Mouse (Mus musculus): ENCODE data around the gene Gm5129. TPM values are rescaled to one million over a fixed set of nuclear protein-coding genes. Genes with fewer than 3 reads are reported as not detected.
"Not testable (repeated sequence)": the region's sequence is repeated elsewhere in the genome, so short reads cannot be mapped to it uniquely, and the experiment has no call there.

The Gm5129 gene
- not detected in 2 replicates for polyA plus RNA-seq (2015; fragmentation: Nextera tagmentation; extraction: Ambion mirVana)

DNA sequence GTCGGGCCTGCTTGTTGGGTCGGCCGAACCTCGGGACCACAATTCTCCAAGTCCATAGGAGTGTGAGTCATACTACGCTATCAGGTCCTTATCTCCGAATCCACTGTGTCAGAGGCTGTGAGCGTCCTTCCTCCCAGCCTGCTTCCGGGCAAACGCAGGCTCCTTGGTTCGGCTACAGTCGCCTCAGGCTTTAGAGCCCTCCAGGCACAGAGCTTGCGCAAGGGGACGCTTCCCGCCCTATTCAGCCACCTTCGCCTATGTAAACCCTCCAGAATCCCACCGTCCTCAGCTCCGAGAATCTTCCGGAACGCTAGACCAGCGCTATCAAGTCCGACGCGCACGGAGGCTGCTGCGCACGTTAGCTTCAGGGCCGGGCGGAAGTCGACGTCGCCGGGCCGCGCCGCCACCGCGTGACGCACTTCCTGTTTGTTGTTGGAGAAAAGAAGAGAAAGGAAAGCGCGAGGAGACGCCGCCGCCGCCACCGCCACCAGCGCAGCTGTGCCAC is at the start of gene Gm5129, which contains the start of gene Dnajb6:
TSS of gene Gm5129 (minus strand) at position 380 of the 505 bp plus-strand sequence.
TSS of gene Dnajb6 (plus strand) at position 132 of the 505 bp plus-strand sequence.
- peak within 1 kb of the TSS; percentile 81 for H3K4me2 ChIP-seq (ENCODE audit: low read depth, low read length)

DNA sequence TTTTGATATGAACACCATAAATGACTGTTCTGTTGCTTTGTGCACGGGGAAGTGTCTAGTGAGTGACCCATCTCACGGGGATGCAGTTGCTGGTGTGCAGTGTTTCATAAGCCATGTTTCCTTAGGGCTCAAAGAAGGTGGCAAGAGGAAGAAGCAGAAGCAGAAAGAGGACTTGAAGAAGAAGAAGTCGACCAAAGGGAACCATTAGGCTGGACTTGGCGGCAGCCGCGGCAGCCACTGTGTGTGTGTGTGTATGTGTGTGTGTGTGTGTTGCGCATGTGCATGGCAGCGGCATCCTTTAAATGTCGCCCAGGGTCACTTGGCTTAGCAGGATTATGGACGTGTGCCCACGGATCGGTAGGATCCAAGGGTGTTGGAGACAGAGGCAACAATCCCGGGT is 49.2 kb upstream of the Gm5129 start:
- not testable (repeated sequence) for H3K9me3 ChIP-seq (replicated peaks; ENCODE audit: control insufficient read depth, low read length); H3K4me1 ChIP-seq (ENCODE audit: control insufficient read depth, insufficient read depth, low read length); H3K4me2 ChIP-seq (ENCODE audit: low read depth, low read length); H3K27me3 ChIP-seq (ENCODE audit: control insufficient read depth, insufficient read depth, low read length); H3K36me3 ChIP-seq (ENCODE audit: control insufficient read depth, insufficient read depth, low read length); H3K9ac ChIP-seq (ENCODE audit: low read length); ATAC-seq (ENCODE audit: insufficient read depth, low FRiP score); H3K27ac ChIP-seq (ENCODE audit: low read length); H3K4me3 ChIP-seq (replicated peaks; ENCODE audit: low read length)
- WGBS: 83% methylated on average over 9 of the region's 13 CpGs

More for the DNA sequence above, at the start of gene Gm5129, which contains the start of gene Dnajb6:
- ATAC-seq (ENCODE audit: insufficient read depth, low FRiP score): peak; percentile 94
- peaks cover 13% of the 10 kb centered on the region for H3K4me1 ChIP-seq (ENCODE audit: control insufficient read depth, insufficient read depth, low read length)
- no peaks in the 10 kb centered on the region for H3K36me3 ChIP-seq (ENCODE audit: control insufficient read depth, insufficient read depth, low read length)
- under 1% methylated on average over 46 of the region's 46 CpGs for WGBS
- no peaks in the 10 kb centered on the region for H3K27me3 ChIP-seq (ENCODE audit: control insufficient read depth, insufficient read depth, low read length)
- peak within 1 kb of the TSS; percentile 99 for H3K27ac ChIP-seq (ENCODE audit: low read length)
- H3K9me3 ChIP-seq (replicated peaks; ENCODE audit: control insufficient read depth, low read length): no peaks in the 10 kb centered on the region
- peak within 1 kb of the TSS; percentile 99 for H3K4me3 ChIP-seq (replicated peaks; ENCODE audit: low read length)
- H3K9ac ChIP-seq (ENCODE audit: low read length): peak within 1 kb of the TSS; percentile 99

DNA sequence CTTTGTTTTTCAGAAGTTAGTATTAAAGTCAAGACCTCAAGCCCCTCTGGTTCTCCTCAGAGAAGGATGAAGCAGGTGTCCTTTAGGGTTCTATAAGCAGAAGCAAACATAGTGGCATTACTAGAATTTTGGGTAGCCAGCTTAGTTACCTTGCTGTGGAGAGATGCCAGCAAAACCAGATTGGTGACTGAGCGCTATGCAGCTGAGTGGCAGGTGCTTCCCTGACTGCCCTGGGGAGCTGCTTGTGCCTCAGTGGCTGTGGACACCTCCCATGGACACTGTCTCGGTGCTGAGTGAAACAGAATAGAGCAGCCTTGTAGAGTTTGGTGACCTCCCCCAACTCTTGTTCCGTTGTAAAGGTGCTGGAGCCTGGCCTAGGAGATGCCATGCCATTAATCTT is 46.5 kb upstream of the Gm5129 start:
- H3K27ac ChIP-seq (ENCODE audit: low read length): no peak overlapping the region
- no peak for ATAC-seq (ENCODE audit: insufficient read depth, low FRiP score)
- H3K4me1 ChIP-seq (ENCODE audit: control insufficient read depth, insufficient read depth, low read length): no peaks in the 10 kb centered on the region
- no peak overlapping the region for H3K9ac ChIP-seq (ENCODE audit: low read length)
- H3K4me3 ChIP-seq (replicated peaks; ENCODE audit: low read length): no peak overlapping the region
- no peaks in the 10 kb centered on the region; the same call in none of the 2 replicates for H3K36me3 ChIP-seq (ENCODE audit: control insufficient read depth, insufficient read depth, low read length)
- 86% methylated on average over 3 of the region's 3 CpGs for WGBS
- no peaks in the 10 kb centered on the region for H3K27me3 ChIP-seq (ENCODE audit: control insufficient read depth, insufficient read depth, low read length)
- no peak overlapping the region for H3K4me2 ChIP-seq (ENCODE audit: low read depth, low read length)
- H3K9me3 ChIP-seq (replicated peaks; ENCODE audit: control insufficient read depth, low read length): no peaks in the 10 kb centered on the region

DNA sequence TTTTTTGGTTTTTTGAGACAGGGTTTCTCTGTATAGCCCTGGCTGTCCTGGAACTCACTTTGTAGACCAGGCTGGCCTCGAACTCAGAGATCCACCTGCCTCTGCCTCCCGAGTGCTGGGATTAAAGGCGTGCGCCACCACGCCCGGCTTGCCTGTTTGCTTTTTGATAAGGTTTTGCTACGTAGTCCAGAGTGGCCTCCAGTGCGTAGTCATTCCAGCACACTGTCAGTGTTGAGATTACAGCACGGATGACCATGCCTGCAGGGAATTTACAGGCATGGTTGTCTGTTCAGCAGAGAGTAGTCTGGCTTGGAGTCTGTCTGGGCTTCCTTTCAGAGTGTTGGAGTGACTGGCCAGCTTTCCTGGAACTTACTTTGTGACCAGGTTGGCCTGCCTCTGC is 44.0 kb upstream of the Gm5129 start:
- H3K36me3 ChIP-seq (ENCODE audit: control insufficient read depth, insufficient read depth, low read length); H3K9me3 ChIP-seq (replicated peaks; ENCODE audit: control insufficient read depth, low read length): not testable (repeated sequence)
- WGBS: 86% methylated on average over 9 of the region's 9 CpGs

DNA sequence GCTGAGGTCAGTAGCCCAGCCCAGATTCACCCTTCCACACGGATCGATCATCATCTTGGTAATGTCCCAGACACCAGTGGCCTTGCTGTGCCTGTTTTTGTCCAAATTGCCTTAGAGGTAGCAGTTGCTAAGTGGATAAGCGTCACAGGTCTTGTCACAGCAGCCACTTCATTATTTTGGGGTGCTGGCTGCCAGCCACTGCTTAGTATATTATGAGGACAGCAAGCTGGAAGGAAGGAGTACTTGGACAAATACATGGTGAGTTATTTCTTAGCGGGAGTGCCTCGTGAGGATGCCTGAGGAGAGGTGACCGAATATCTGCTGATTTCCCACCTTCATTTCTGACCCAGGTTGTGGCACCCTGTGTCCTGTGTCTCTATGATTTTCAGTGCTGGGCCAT is 42.3 kb upstream of the Gm5129 start:
- H3K9me3 ChIP-seq (replicated peaks; ENCODE audit: control insufficient read depth, low read length): no peaks in the 10 kb centered on the region
- no peaks in the 10 kb centered on the region for H3K4me1 ChIP-seq (ENCODE audit: control insufficient read depth, insufficient read depth, low read length)
- H3K27ac ChIP-seq (ENCODE audit: low read length): no peak overlapping the region
- H3K9ac ChIP-seq (ENCODE audit: low read length): no peak overlapping the region
- H3K36me3 ChIP-seq (ENCODE audit: control insufficient read depth, insufficient read depth, low read length): no peaks in the 10 kb centered on the region; the same call in none of the 2 replicates
- H3K4me2 ChIP-seq (ENCODE audit: low read depth, low read length): no peak overlapping the region
- ATAC-seq (ENCODE audit: insufficient read depth, low FRiP score): no peak
- no peaks in the 10 kb centered on the region for H3K27me3 ChIP-seq (ENCODE audit: control insufficient read depth, insufficient read depth, low read length)
- WGBS: 92% methylated on average over 6 of the region's 6 CpGs
- no peak overlapping the region for H3K4me3 ChIP-seq (replicated peaks; ENCODE audit: low read length)

More for the DNA sequence above, 44.0 kb upstream of the Gm5129 start:
- not testable (repeated sequence) for H3K4me1 ChIP-seq (ENCODE audit: control insufficient read depth, insufficient read depth, low read length); H3K27ac ChIP-seq (ENCODE audit: low read length); ATAC-seq (ENCODE audit: insufficient read depth, low FRiP score); H3K9ac ChIP-seq (ENCODE audit: low read length); H3K4me3 ChIP-seq (replicated peaks; ENCODE audit: low read length); H3K4me2 ChIP-seq (ENCODE audit: low read depth, low read length); H3K27me3 ChIP-seq (ENCODE audit: control insufficient read depth, insufficient read depth, low read length)

DNA sequence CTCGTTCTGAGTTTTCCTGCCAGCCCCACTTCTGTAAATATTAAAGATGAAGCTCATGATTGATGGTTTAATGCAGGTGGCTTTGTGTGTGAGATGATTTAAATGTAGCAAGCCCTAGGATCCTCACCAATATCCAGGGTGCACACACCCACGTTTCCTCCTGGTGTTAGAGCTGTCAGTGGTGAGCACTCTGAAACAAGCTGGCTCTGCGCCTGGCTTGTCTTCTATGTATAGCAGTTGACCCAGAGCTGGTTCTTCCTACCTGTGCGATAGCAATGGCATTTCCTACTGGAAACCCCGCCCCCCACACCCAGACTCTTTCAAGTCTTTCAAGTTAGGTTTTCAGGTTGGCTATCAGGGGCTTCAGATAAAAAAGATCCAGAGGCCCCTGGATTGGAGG is 39.7 kb upstream of the Gm5129 start:
- WGBS: 48% methylated on average over 5 of the region's 5 CpGs
- no peak for ATAC-seq (ENCODE audit: insufficient read depth, low FRiP score)

DNA sequence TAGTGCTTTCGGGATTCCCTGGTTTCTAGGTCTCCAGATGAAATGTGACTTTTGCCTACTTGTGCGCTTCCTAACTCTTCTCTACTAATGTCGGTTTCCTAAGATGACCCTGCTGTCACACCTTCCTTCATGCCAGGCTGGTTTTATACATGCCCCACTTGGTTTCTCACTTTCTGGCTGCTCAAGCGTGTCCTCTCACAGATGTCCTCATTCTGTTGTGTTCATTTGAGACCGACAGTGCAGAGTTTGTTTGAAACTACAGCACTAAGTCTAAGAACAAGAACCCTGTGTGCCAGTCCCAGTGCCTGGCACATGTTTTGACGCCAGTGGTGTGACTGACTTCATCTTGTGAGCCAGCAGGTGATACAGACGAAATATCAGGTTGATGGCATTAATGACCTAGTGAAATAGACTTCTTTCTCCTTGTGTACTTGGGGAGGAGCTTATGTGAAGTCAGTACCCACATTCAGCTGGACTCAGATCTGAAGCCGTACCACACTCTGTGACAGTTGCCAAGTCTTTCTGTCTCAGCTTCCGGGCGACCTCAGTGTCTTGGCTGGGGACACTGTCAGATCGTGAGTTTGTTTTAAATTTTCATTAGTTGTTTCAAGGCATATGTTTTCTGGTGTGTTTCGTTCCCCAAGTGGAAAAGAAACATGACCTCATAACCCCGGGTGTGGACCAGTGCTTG is 37.9 kb upstream of the Gm5129 start:
- H3K27ac ChIP-seq (ENCODE audit: low read length): no peak overlapping the region
- H3K4me1 ChIP-seq (ENCODE audit: control insufficient read depth, insufficient read depth, low read length): no peaks in the 10 kb centered on the region
- H3K4me2 ChIP-seq (ENCODE audit: low read depth, low read length): no peak overlapping the region
- WGBS: 91% methylated on average over 13 of the region's 13 CpGs
- ATAC-seq (ENCODE audit: insufficient read depth, low FRiP score): no peak
- H3K36me3 ChIP-seq (ENCODE audit: control insufficient read depth, insufficient read depth, low read length): peaks cover 7% of the 10 kb centered on the region
- H3K27me3 ChIP-seq (ENCODE audit: control insufficient read depth, insufficient read depth, low read length): no peaks in the 10 kb centered on the region
- H3K4me3 ChIP-seq (replicated peaks; ENCODE audit: low read length): no peak overlapping the region
- no peak overlapping the region for H3K9ac ChIP-seq (ENCODE audit: low read length)
- no peaks in the 10 kb centered on the region for H3K9me3 ChIP-seq (replicated peaks; ENCODE audit: control insufficient read depth, low read length)

More for the DNA sequence above, 39.7 kb upstream of the Gm5129 start:
- H3K4me3 ChIP-seq (replicated peaks; ENCODE audit: low read length): no peak overlapping the region
- H3K4me2 ChIP-seq (ENCODE audit: low read depth, low read length): no peak overlapping the region
- H3K9me3 ChIP-seq (replicated peaks; ENCODE audit: control insufficient read depth, low read length): no peaks in the 10 kb centered on the region
- no peaks in the 10 kb centered on the region for H3K27me3 ChIP-seq (ENCODE audit: control insufficient read depth, insufficient read depth, low read length)
- H3K4me1 ChIP-seq (ENCODE audit: control insufficient read depth, insufficient read depth, low read length): no peaks in the 10 kb centered on the region
- H3K36me3 ChIP-seq (ENCODE audit: control insufficient read depth, insufficient read depth, low read length): peaks cover 5% of the 10 kb centered on the region
- H3K27ac ChIP-seq (ENCODE audit: low read length): no peak overlapping the region
- no peak overlapping the region for H3K9ac ChIP-seq (ENCODE audit: low read length)

DNA sequence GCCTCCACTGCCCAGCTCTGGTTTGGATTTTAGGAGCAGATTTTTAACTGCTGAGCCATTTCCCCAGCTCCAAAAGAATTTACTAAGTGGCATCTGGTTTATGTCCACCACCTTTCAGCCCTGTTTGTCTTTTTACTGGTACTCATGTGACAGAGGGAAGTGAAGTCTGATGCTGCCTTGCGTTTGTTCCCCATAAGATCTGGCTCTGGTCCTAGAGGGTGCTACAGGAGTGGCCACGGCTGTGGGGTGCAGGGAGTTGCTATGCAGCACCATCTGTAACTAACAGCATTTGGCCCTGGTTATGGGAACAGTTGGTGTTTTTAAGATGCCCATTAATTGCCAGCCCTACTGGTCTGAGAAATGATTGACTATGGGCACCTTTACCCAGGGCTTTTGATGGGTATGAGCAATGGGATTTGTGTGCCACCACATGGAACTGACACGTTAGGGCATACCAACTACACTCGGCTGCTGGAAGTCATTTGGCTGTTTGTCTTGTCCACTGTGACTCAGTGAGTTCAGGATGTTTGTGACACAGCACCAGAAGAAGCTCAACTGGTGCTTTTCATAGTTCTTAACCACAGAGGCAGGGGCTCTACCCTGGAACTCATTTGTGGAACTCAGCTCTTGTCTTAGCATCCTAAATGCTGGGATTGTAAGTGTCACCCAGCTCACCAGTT is 37.1 kb upstream of the Gm5129 start:
- H3K27me3 ChIP-seq (ENCODE audit: control insufficient read depth, insufficient read depth, low read length): no peaks in the 10 kb centered on the region
- ATAC-seq (ENCODE audit: insufficient read depth, low FRiP score): no peak; the same call in 1 of the 2 replicates
- H3K9ac ChIP-seq (ENCODE audit: low read length): no peak overlapping the region
- no peak overlapping the region for H3K27ac ChIP-seq (ENCODE audit: low read length)
- H3K4me2 ChIP-seq (ENCODE audit: low read depth, low read length): no peak overlapping the region
- 65% methylated on average over 4 of the region's 4 CpGs for WGBS
- no peak overlapping the region for H3K4me3 ChIP-seq (replicated peaks; ENCODE audit: low read length)
- no peaks in the 10 kb centered on the region for H3K4me1 ChIP-seq (ENCODE audit: control insufficient read depth, insufficient read depth, low read length)
- H3K9me3 ChIP-seq (replicated peaks; ENCODE audit: control insufficient read depth, low read length): no peaks in the 10 kb centered on the region
- peaks cover 12% of the 10 kb centered on the region for H3K36me3 ChIP-seq (ENCODE audit: control insufficient read depth, insufficient read depth, low read length)

DNA sequence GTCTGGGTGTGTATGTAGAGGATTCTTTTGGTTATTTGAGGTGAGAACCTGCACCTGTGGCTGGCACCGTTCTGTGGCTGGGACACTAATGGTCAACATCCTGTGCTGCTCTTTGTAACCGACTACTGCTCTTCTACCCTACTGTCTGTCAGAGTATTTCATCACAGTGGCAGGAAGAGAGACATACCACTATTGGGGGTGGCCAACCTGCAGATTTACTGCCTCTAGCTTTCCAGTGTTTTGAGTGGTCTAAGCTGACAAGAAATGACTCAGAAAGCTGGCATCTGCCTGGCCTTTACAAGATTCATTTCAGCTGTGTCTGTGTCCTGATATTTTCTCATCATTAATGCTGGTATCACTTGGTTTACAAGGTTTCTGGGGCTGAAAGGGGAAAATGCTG is 36.3 kb upstream of the Gm5129 start:
- 61% methylated on average over 2 of the region's 2 CpGs for WGBS
- Histone ChIP-seq H3K4me3 (replicated peaks; ENCODE audit: low read length) (no peak overlapping the region), H3K36me3 (ENCODE audit: control insufficient read depth, insufficient read depth, low read length) (peaks cover 12% of the 10 kb centered on the region), H3K9ac (ENCODE audit: low read length) (no peak overlapping the region), H3K27me3 (ENCODE audit: control insufficient read depth, insufficient read depth, low read length) (no peaks in the 10 kb centered on the region), H3K4me2 (ENCODE audit: low read depth, low read length) (no peak overlapping the region), H3K27ac (ENCODE audit: low read length) (no peak overlapping the region), H3K4me1 (ENCODE audit: control insufficient read depth, insufficient read depth, low read length) (no peaks in the 10 kb centered on the region), H3K9me3 (replicated peaks; ENCODE audit: control insufficient read depth, low read length) (no peaks in the 10 kb centered on the region)
- no peak for ATAC-seq (ENCODE audit: insufficient read depth, low FRiP score)
